In the genomic region with DNA sequence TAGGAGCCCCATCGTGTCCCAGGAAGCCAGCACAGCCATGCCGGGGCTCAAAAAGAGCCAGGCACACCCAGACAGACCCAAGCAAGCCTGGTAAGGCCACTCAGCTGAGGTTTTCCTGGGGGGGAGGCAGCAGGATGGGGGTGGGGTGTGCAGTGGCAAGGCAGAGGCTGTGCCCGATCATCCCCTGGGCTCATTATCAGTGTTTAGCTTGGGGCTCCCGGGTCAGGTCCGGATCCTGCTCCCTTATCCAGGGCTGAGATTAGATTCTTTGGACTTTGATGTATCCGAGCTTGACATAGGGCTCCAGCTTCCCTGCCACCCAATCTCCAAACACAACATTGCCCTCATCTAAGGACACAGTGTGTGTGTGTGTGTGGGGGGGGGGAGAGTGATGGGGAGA, we compare ENCODE assay signal across 38 mouse cellular contexts. TPM values are rescaled to one million over a fixed set of nuclear protein-coding genes. Genes with fewer than 3 reads are reported as not detected.
DNase-seq lines count a peak whose midpoint lies in the region; ATAC-seq and TF ChIP-seq lines count a peak whose summit lies in the region.
"Had no signal": no experiment of that assay in that cellular context is flagged by ENCODE, and none has a peak within 500 bp of the region (broad histone marks: within the 10 kb centered on the region; RNA-seq: fewer than 3 reads in every experiment).

No protein-coding gene starts in this region.

- no peak for TF ChIP-seq CTCF in E14TG2a.4 (conservative IDR thresholded peaks at IDR 0.05; ENCODE audit: low read length)

- WGBS in liver, embryonic 12.5 days (ENCODE audit: insufficient replicate concordance): 41% methylated on average over 6 of the region's 6 CpGs
- 37% methylated on average over 6 of the region's 6 CpGs for WGBS in stomach, embryonic 16.5 days

- ATAC-seq in liver, embryonic 12.5 days: peak; percentile 43; the same call in 1 of the 2 replicates
- ATAC-seq in stomach, embryonic 16.5 days (ENCODE audit: insufficient read depth, low FRiP score): 0 out of 2 replicates have a peak, but pooled peaks have one; percentile 19
- ATAC-seq: CD4-positive, CD25-positive, alpha-beta regulatory T cell, adult 4 months; forebrain, embryonic 15.5 days; inflammation-experienced regulatory T-cells, adult 6 months had no signal

- no peaks in the 10 kb centered on the region for H3K36me3 ChIP-seq in liver, embryonic 12.5 days
- H3K36me3 ChIP-seq in E14TG2a.4 (ENCODE audit: insufficient read depth, low read length) (peaks cover 22% of the 10 kb centered on the region), ES-E14 (ENCODE audit: control insufficient read depth, insufficient read depth, low read length, poor library complexity, severe bottlenecking) (no peaks in the 10 kb centered on the region)
- no peaks in the 10 kb centered on the region for H3K36me3 ChIP-seq in stomach, embryonic 16.5 days (ENCODE audit: control insufficient read depth, insufficient read depth, low read length)
- H3K36me3 ChIP-seq: embryonic facial prominence, embryonic 13.5 days; forebrain, embryonic 10.5 days; forebrain, embryonic 15.5 days; G1E; heart, embryonic 13.5 days; hindbrain, embryonic 10.5 days; hindbrain, embryonic 15.5 days had no signal

- no peak overlapping the region for H3K27ac ChIP-seq in liver, embryonic 12.5 days
- peak overlapping the region; percentile 36; the same call in 1 of the 2 replicates for H3K27ac ChIP-seq in ES-E14 (ENCODE audit: insufficient read depth, low read depth, low read length, poor library complexity, severe bottlenecking)
- no peak overlapping the region for H3K27ac ChIP-seq in stomach, embryonic 16.5 days (ENCODE audit: low read length)
- H3K27ac ChIP-seq: embryonic facial prominence, embryonic 13.5 days; forebrain, embryonic 10.5 days; forebrain, embryonic 15.5 days; heart, embryonic 13.5 days; hindbrain, embryonic 10.5 days; hindbrain, embryonic 15.5 days; kidney, postnatal 0 days had no signal

- no peak overlapping the region for H3K9ac ChIP-seq in liver, embryonic 12.5 days
- peak overlapping the region; percentile 40; the same call in 1 of the 2 replicates for H3K9ac ChIP-seq in ES-E14 (ENCODE audit: insufficient read depth, low read depth, low read length, poor library complexity, severe bottlenecking)
- H3K9ac ChIP-seq in stomach, embryonic 16.5 days (ENCODE audit: low read length): no peak overlapping the region
- H3K9ac ChIP-seq: embryonic facial prominence, embryonic 13.5 days; forebrain, embryonic 15.5 days; heart, embryonic 13.5 days; hindbrain, embryonic 15.5 days had no signal

- no peak overlapping the region for H3K4me3 ChIP-seq in liver, embryonic 12.5 days
- peak overlapping the region; percentile 71 for H3K4me3 ChIP-seq in E14TG2a.4 (replicated peaks; ENCODE audit: low read length)
- H3K4me3 ChIP-seq in ES-E14 (ENCODE audit: insufficient read depth in 1 of 2, low read depth in 1 of 2, low read length in 2 of 2, poor library complexity in 1 of 2, severe bottlenecking in 1 of 2): peak overlapping the region in 1 of 2 experiments; percentile 17; a peak in 1 of 4 replicates
- no peak overlapping the region for H3K4me3 ChIP-seq in stomach, embryonic 16.5 days (replicated peaks; ENCODE audit: low read length)
- H3K4me3 ChIP-seq: embryonic facial prominence, embryonic 13.5 days; forebrain, embryonic 10.5 days; forebrain, embryonic 15.5 days; heart, embryonic 13.5 days; hindbrain, embryonic 10.5 days; hindbrain, embryonic 15.5 days; megakaryocyte, embryonic 14.5 days had no signal

- DNase-seq in liver: no peak
- DNase-seq in ES-E14 (ENCODE audit: low read depth, low spot score): no peak
- DNase-seq in gastrocnemius, postnatal 4 days (ENCODE audit: low spot score in 2 of 2): no peak
- DNase-seq in lung, postnatal 4 days: no peak
- DNase-seq: adrenal gland, postnatal 36 days; cerebellum, adult 18-20 months; cerebellum, postnatal 10 days; gastrocnemius, postnatal 25 days; heart, adult 18-20 months; heart, postnatal 10 days; kidney, adult 8-10 months; kidney, postnatal 4 days; layer of hippocampus, postnatal 36 days; left cerebral cortex, postnatal 4 days; lung, postnatal 36 days; right cerebral cortex, postnatal 25 days; thymus, postnatal 4 days had no signal

- H3K4me1 ChIP-seq in liver, embryonic 12.5 days: peaks cover 9% of the 10 kb centered on the region; the same call in 1 of the 2 replicates
- H3K4me1 ChIP-seq in E14TG2a.4 (replicated peaks; ENCODE audit: low read depth, low read length): peaks cover 91% of the 10 kb centered on the region
- H3K4me1 ChIP-seq in ES-E14 (ENCODE audit: control insufficient read depth in 2 of 2, insufficient read depth in 2 of 2, low read length in 2 of 2, poor library complexity in 1 of 2): peaks cover 16 to 52% of the 10 kb centered on the region in 2 experiments
- H3K4me1 ChIP-seq in stomach, embryonic 16.5 days (ENCODE audit: control insufficient read depth, insufficient read depth, low read length): peaks cover 10% of the 10 kb centered on the region; the same call in 1 of the 2 replicates
- H3K4me1 ChIP-seq: embryonic facial prominence, embryonic 13.5 days; forebrain, embryonic 15.5 days had no signal

- H3K27me3 ChIP-seq in liver, embryonic 12.5 days (replicated peaks): peaks cover 63% of the 10 kb centered on the region
- no peaks in the 10 kb centered on the region for H3K27me3 ChIP-seq in E14TG2a.4 (ENCODE audit: insufficient read depth, low read length)
- no peaks in the 10 kb centered on the region for H3K27me3 ChIP-seq in stomach, embryonic 16.5 days (ENCODE audit: control insufficient read depth, insufficient read depth, low read length)
- H3K27me3 ChIP-seq: embryonic facial prominence, embryonic 13.5 days; forebrain, embryonic 15.5 days; hindbrain, embryonic 15.5 days had no signal

- H3K9me3 ChIP-seq in liver, embryonic 12.5 days (replicated peaks): no peaks in the 10 kb centered on the region
- H3K9me3 ChIP-seq in E14TG2a.4 (ENCODE audit: low read length): no peaks in the 10 kb centered on the region
- H3K9me3 ChIP-seq in ES-E14 (ENCODE audit: control insufficient read depth, insufficient read depth, low read depth, low read length): no peaks in the 10 kb centered on the region
- no peaks in the 10 kb centered on the region for H3K9me3 ChIP-seq in stomach, embryonic 16.5 days (replicated peaks; ENCODE audit: control insufficient read depth, low read length)
- H3K9me3 ChIP-seq: embryonic facial prominence, embryonic 13.5 days; forebrain, embryonic 10.5 days; forebrain, embryonic 15.5 days; G1E; heart, embryonic 13.5 days; hindbrain, embryonic 10.5 days; hindbrain, embryonic 15.5 days; megakaryocyte, embryonic 14.5 days had no signal

- in situ Hi-C loops in ES-E14 (cut with MboI; ENCODE audit: low sequenced_read_pairs in 2 of 2, unreplicated experiment in 2 of 2): no loop called here

- H3K4me2 ChIP-seq in liver, embryonic 12.5 days: no peak overlapping the region
- H3K4me2 ChIP-seq in stomach, embryonic 16.5 days (ENCODE audit: low read depth, low read length): no peak overlapping the region
- H3K4me2 ChIP-seq: embryonic facial prominence, embryonic 13.5 days; forebrain, embryonic 15.5 days; heart, embryonic 13.5 days; hindbrain, embryonic 15.5 days had no signal

TF ChIP-seq in ES-E14, 5 proteins besides CTCF, POLR2A, EP300 and RAD21:
- TF ChIP-seq ZNF384 (IDR thresholded peaks at IDR 0.05; ENCODE audit: low read depth, low read length): no peak
- TF ChIP-seq ZC3H11A (IDR thresholded peaks at IDR 0.05; ENCODE audit: borderline replicate concordance, low read depth, low read length): no peak
- TF ChIP-seq HCFC1 (IDR thresholded peaks at IDR 0.05; ENCODE audit: borderline replicate concordance, insufficient read depth, low read length): no peak
- no peak for TF ChIP-seq CHD2 (IDR thresholded peaks at IDR 0.05; ENCODE audit: low read depth, low read length)
- no peak for TF ChIP-seq MAFK (IDR thresholded peaks at IDR 0.05; ENCODE audit: insufficient read depth, low read depth, low read length)

RNA-seq across cellular contexts. Expression of a gene that starts 14.8 kb away (rescaled TPM):
- polyA plus RNA-seq in liver, embryonic 12.5 days (2016; fragmentation: Nextera tagmentation; extraction: Ambion mirVana): not detected in 2 replicates
- total RNA-seq in ES-E14 (2012; rRNA removed): 1.7 and 3.7 TPM in 2 replicates
- 122 and 198 TPM in 2 replicates for polyA plus RNA-seq in stomach, embryonic 16.5 days (2015; fragmentation: Nextera tagmentation; extraction: Ambion mirVana)
- total RNA-seq in gastrocnemius, postnatal 4 days (2021): not detected
- total RNA-seq: adrenal gland, postnatal 36 days; common myeloid progenitor, adult 5-6 weeks; G1E; gastrocnemius, adult 18-20 months; gastrocnemius, postnatal 25 days; heart, adult 18-20 months; heart, postnatal 10 days; layer of hippocampus, postnatal 36 days; left cerebral cortex, postnatal 4 days; monocyte, adult 5-6 weeks had no signal
- polyA plus RNA-seq: brain, embryonic 14.5 days; CD4-positive, CD25-positive, alpha-beta regulatory T cell, adult 4 months; embryonic facial prominence, embryonic 13.5 days; forebrain, embryonic 10.5 days; forebrain, embryonic 15.5 days; frontal cortex, adult 2 months; G1E; hindbrain, embryonic 10.5 days; inflammation-experienced regulatory T-cells, adult 6 months; liver, embryonic 16.5 days; neural tube, embryonic 14.5 days had no signal

RNA-seq across cellular contexts. Expression of a gene that starts 17.3 kb away (rescaled TPM):
- polyA plus RNA-seq in liver, embryonic 12.5 days (2016; fragmentation: Nextera tagmentation; extraction: Ambion mirVana): not detected in 2 replicates
- 0.71 and 1.7 TPM in 2 replicates for total RNA-seq in ES-E14 (2012; rRNA removed)
- polyA plus RNA-seq in stomach, embryonic 16.5 days (2015; fragmentation: Nextera tagmentation; extraction: Ambion mirVana): 1.0 TPM in 1 of 2 replicates, not detected in the other
- 1 to 10 TPM; 1.6 to 3.9 TPM for total RNA-seq in gastrocnemius, postnatal 4 days (2021)
- total RNA-seq: G1E; monocyte, adult 5-6 weeks had no signal
- polyA plus RNA-seq: CD4-positive, CD25-positive, alpha-beta regulatory T cell, adult 4 months; inflammation-experienced regulatory T-cells, adult 6 months had no signal

RNA-seq across cellular contexts. Expression of a gene that starts 17.6 kb away (rescaled TPM):
- polyA plus RNA-seq in liver, embryonic 12.5 days (2016; fragmentation: Nextera tagmentation; extraction: Ambion mirVana): 0.06 and 0.07 TPM in 2 replicates
- 0.36 and 0.37 TPM in 2 replicates for total RNA-seq in ES-E14 (2012; rRNA removed)
- 0.19 and 0.40 TPM in 2 replicates for polyA plus RNA-seq in stomach, embryonic 16.5 days (2015; fragmentation: Nextera tagmentation; extraction: Ambion mirVana)
- total RNA-seq in gastrocnemius, postnatal 4 days (2021): 1 to 10 TPM in 1 of 2 experiments, under 1 TPM in 1; 0.42 to 1.1 TPM
- total RNA-seq: monocyte, adult 5-6 weeks had no signal
- polyA plus RNA-seq: CD4-positive, CD25-positive, alpha-beta regulatory T cell, adult 4 months; inflammation-experienced regulatory T-cells, adult 6 months; liver, embryonic 16.5 days had no signal

RNA-seq across cellular contexts. Expression of a gene that starts 23.1 kb away (rescaled TPM):
- 1.7 and 2.3 TPM in 2 replicates for polyA plus RNA-seq in liver, embryonic 12.5 days (2016; fragmentation: Nextera tagmentation; extraction: Ambion mirVana)
- total RNA-seq in ES-E14 (2012; rRNA removed): 8.4 and 15.9 TPM in 2 replicates
- 3.4 and 4.4 TPM in 2 replicates for polyA plus RNA-seq in stomach, embryonic 16.5 days (2015; fragmentation: Nextera tagmentation; extraction: Ambion mirVana)
- total RNA-seq in gastrocnemius, postnatal 4 days (2021): 1 to 10 TPM; 7.0 to 7.4 TPM
- polyA plus RNA-seq: inflammation-experienced regulatory T-cells, adult 6 months had no signal

RNA-seq across cellular contexts. Expression of a gene that starts 23.7 kb away (rescaled TPM):
- 339 and 360 TPM in 2 replicates for polyA plus RNA-seq in liver, embryonic 12.5 days (2016; fragmentation: Nextera tagmentation; extraction: Ambion mirVana)
- total RNA-seq in ES-E14 (2012; rRNA removed): 54.7 and 55.8 TPM in 2 replicates
- 357 and 376 TPM in 2 replicates for polyA plus RNA-seq in stomach, embryonic 16.5 days (2015; fragmentation: Nextera tagmentation; extraction: Ambion mirVana)
- total RNA-seq in gastrocnemius, postnatal 4 days (2021): 100 to 1,000 TPM; 161 TPM
